Mouse (Mus musculus) ES-Bruce4 (cell line): ENCODE measurements around the gene Tenm2.

Experiments
- CTCF ChIP-seq: IDR thresholded peaks from one replicate; pipeline ENCODE4 v1.8.1; 2011; ENCODE audit warnings: low read depth, low read length
- POLR2A ChIP-seq: IDR thresholded peaks from one replicate; pipeline ENCODE4 v1.8.1; 2011; ENCODE audit warnings: low read length; ENCODE audit not compliant: insufficient read depth

DNA sequence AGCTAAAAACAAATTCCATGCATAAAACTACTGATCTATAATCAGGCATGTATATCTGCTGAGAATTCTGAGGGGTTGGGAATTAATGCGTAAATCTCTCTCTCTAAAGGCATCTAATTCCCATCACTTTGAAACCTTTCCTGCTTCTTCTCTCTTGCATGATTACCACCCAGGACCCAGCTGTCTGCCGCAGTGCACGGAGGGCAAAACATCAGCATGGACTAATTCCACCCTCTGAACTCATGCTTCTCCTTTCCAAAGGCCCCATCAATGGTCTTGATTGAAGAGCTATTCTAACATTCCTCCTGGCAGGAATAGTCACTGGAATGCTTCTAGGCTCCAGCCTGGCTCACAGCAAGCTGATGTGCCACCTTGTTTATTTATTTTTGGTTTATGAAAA lies 572.2 kb downstream of the Tenm2 start:
- TF ChIP-seq POLR2A (no peak), CTCF (no peak)
